Mouse (Mus musculus) CH12.LX (cell line): ENCODE data around the gene Fam205c.

Experiments used
- CTCF ChIP-seq, 2 experiments: IDR thresholded peaks in 1 of 2; conservative IDR thresholded peaks in 1 of 2; 2 replicates each; pipeline ENCODE4 v1.5.1; 2011 to 2012; ENCODE audit warnings: low read depth in 2 of 2, low read length in 2 of 2, improper control_type of control experiment in 1 of 2, inconsistent platforms in 1 of 2, mild to moderate bottlenecking in 1 of 2, moderate library complexity in 1 of 2
- E2F4 ChIP-seq: IDR thresholded peaks from 2 replicates; pipeline ENCODE4 v1.6.1; 2011; ENCODE audit warnings: low read depth, low read length, improper control_type of control experiment; ENCODE audit not compliant: insufficient replicate concordance
- EP300 ChIP-seq: IDR thresholded peaks from 2 replicates; pipeline ENCODE4 v1.6.1; 2011; ENCODE audit warnings: low read length, improper control_type of control experiment
- GABPA ChIP-seq: IDR thresholded peaks from 2 replicates; pipeline ENCODE4 v1.6.1; 2012; ENCODE audit warnings: low read depth, low read length, improper control_type of control experiment, inconsistent platforms; ENCODE audit not compliant: insufficient replicate concordance
- JUND ChIP-seq: conservative IDR thresholded peaks from 2 replicates; pipeline ENCODE4 v1.6.1; 2011; ENCODE audit warnings: low read depth, low read length, improper control_type of control experiment
- MAFK ChIP-seq: IDR thresholded peaks from 2 replicates; pipeline ENCODE4 v1.6.1; 2011; ENCODE audit warnings: low read length, improper control_type of control experiment; ENCODE audit not compliant: insufficient replicate concordance
- MAZ ChIP-seq: IDR thresholded peaks from 2 replicates; pipeline ENCODE4 v1.6.1; 2012; ENCODE audit warnings: low read depth, mild to moderate bottlenecking, inconsistent platforms, low read length, improper control_type of control experiment, moderate library complexity
- POLR2A ChIP-seq: IDR thresholded peaks from 2 replicates; pipeline ENCODE4 v1.6.1; 2011; ENCODE audit warnings: low read depth, mild to moderate bottlenecking, improper control_type of control experiment, low read length
- POLR2AphosphoS2 ChIP-seq: IDR thresholded peaks from 2 replicates; pipeline ENCODE4 v1.6.1; 2011; ENCODE audit warnings: low read depth, low read length, improper control_type of control experiment
- RAD21 ChIP-seq: IDR thresholded peaks from 2 replicates; pipeline ENCODE4 v1.6.1; 2011; ENCODE audit warnings: low read depth, mild to moderate bottlenecking, low read length, improper control_type of control experiment, moderate library complexity
- TBP ChIP-seq: conservative IDR thresholded peaks from 2 replicates; pipeline ENCODE4 v1.6.1; 2011; ENCODE audit warnings: low read depth, low read length, improper control_type of control experiment
- TCF12 ChIP-seq: IDR thresholded peaks from 2 replicates; pipeline ENCODE4 v1.6.1; 2014; ENCODE audit warnings: low read depth, mild to moderate bottlenecking, inconsistent platforms, low read length, improper control_type of control experiment
- USF1 ChIP-seq: IDR thresholded peaks from 2 replicates; pipeline ENCODE4 v1.6.1; 2014; ENCODE audit warnings: low read depth, mild to moderate bottlenecking, inconsistent platforms, low read length, improper control_type of control experiment
- ZKSCAN1 ChIP-seq: IDR thresholded peaks from 2 replicates; pipeline ENCODE4 v1.6.1; 2012; ENCODE audit warnings: low read depth, inconsistent platforms, low read length, improper control_type of control experiment, borderline replicate concordance

- TF ChIP-seq TBP (no peak), MAZ (no peak), CTCF (conservative IDR thresholded peaks at IDR 0.05 in 1 of 2, IDR thresholded peaks at IDR 0.05 in 1 of 2; ENCODE audit: low read depth in 2 of 2, low read length in 2 of 2) (no peak), USF1 (no peak), POLR2A (no peak), MAFK (no peak), JUND (no peak), TCF12 (no peak), ZKSCAN1 (no peak), POLR2AphosphoS2 (no peak), E2F4 (no peak), EP300 (no peak), GABPA (no peak), RAD21 (no peak)
Measured at GRCm38 (mm10) chr4:42895118-42895517, 21.1 kb upstream of the Fam205c start.
